Mouse (Mus musculus): ENCODE measurements around the gene Anks3. TPM values are rescaled to one million over a fixed set of nuclear protein-coding genes. Genes with fewer than 3 reads are reported as not detected.

Anks3 gene
- polyA plus RNA-seq, 1 experiment from 2014 or later, result 63.0 TPM

GRCm38 (mm10) chr16:4997553-4997952 lies 33.5 kb upstream of the Anks3 start, which contains the start of gene Sept12:
Sept12 (minus strand) TSS chr16:4997852.
- 22% methylated on average over 3 of the region's 3 CpGs for WGBS
- H3K9ac ChIP-seq (replicated peaks), result no peak within 1 kb of the TSS
- no peaks in the 10 kb centered on the region for H3K9me3 ChIP-seq
- no peaks in the 10 kb centered on the region for H3K27me3 ChIP-seq
- H3K27ac ChIP-seq, result no peak within 1 kb of the TSS
- ATAC-seq (ENCODE audit: insufficient number of reproducible peaks, insufficient read depth, low FRiP score, low TSS enrichment, low read depth), result no peak
- H3K4me2 ChIP-seq, result no peak within 1 kb of the TSS
- H3K4me3 ChIP-seq (replicated peaks), result no peak within 1 kb of the TSS
- peaks cover 6% of the 10 kb centered on the region; the same call in 1 of the 2 replicates for H3K4me1 ChIP-seq (replicated peaks)
- no peaks in the 10 kb centered on the region for H3K36me3 ChIP-seq

- ATAC-seq (ENCODE audit: insufficient number of reproducible peaks, insufficient read depth, low FRiP score, low TSS enrichment, low read depth), result no peak
- no peak overlapping the region for H3K4me3 ChIP-seq (replicated peaks)
- WGBS, result 80% methylated on average over 4 of the region's 4 CpGs
- no peak overlapping the region for H3K27ac ChIP-seq
- H3K9me3 ChIP-seq, result no peaks in the 10 kb centered on the region
- no peak overlapping the region for H3K4me2 ChIP-seq
- no peaks in the 10 kb centered on the region for H3K36me3 ChIP-seq
- H3K4me1 ChIP-seq (replicated peaks), result peaks cover 6% of the 10 kb centered on the region; the same call in 1 of the 2 replicates
- H3K9ac ChIP-seq (replicated peaks), result no peak overlapping the region
- H3K27me3 ChIP-seq, result no peaks in the 10 kb centered on the region
Measured at GRCm38 (mm10) chr16:4993276-4993675, 29.3 kb upstream of the Anks3 start.

- H3K4me1 ChIP-seq (replicated peaks), result no peaks in the 10 kb centered on the region
- H3K4me2 ChIP-seq, result no peak overlapping the region
- no peak overlapping the region for H3K4me3 ChIP-seq (replicated peaks)
- no peaks in the 10 kb centered on the region for H3K36me3 ChIP-seq
- H3K27me3 ChIP-seq, result no peaks in the 10 kb centered on the region
- WGBS, result 89% methylated on average over 12 of the region's 12 CpGs
- no peaks in the 10 kb centered on the region for H3K9me3 ChIP-seq
- H3K9ac ChIP-seq (replicated peaks), result no peak overlapping the region
- no peak overlapping the region for H3K27ac ChIP-seq
- no peak for ATAC-seq (ENCODE audit: insufficient number of reproducible peaks, insufficient read depth, low FRiP score, low TSS enrichment, low read depth)
Measured at GRCm38 (mm10) chr16:4984717-4985116, 20.7 kb upstream of the Anks3 start.

- Histone ChIP-seq H3K4me1 (replicated peaks) (no peaks in the 10 kb centered on the region), H3K27me3 (no peaks in the 10 kb centered on the region), H3K4me3 (replicated peaks) (no peak overlapping the region), H3K27ac (no peak overlapping the region), H3K36me3 (no peaks in the 10 kb centered on the region), H3K4me2 (no peak overlapping the region), H3K9me3 (no peaks in the 10 kb centered on the region), H3K9ac (replicated peaks) (no peak overlapping the region)
- peak; percentile 52; the same call in 1 of the 2 replicates for ATAC-seq (ENCODE audit: insufficient number of reproducible peaks, insufficient read depth, low FRiP score, low TSS enrichment, low read depth)
- 76% methylated on average over 4 of the region's 4 CpGs for WGBS
Measured at GRCm38 (mm10) chr16:4979755-4980380, 15.9 kb upstream of the Anks3 start.

- H3K36me3 ChIP-seq, result no peaks in the 10 kb centered on the region
- no peak overlapping the region for H3K27ac ChIP-seq
- H3K4me1 ChIP-seq (replicated peaks), result no peaks in the 10 kb centered on the region
- no peaks in the 10 kb centered on the region for H3K27me3 ChIP-seq
- no peak for ATAC-seq (ENCODE audit: insufficient number of reproducible peaks, insufficient read depth, low FRiP score, low TSS enrichment, low read depth)
- H3K9ac ChIP-seq (replicated peaks), result no peak overlapping the region
- WGBS, result 70% methylated on average over 5 of the region's 5 CpGs
- no peak overlapping the region for H3K4me2 ChIP-seq
- H3K4me3 ChIP-seq (replicated peaks), result no peak overlapping the region
- no peaks in the 10 kb centered on the region for H3K9me3 ChIP-seq
Measured at GRCm38 (mm10) chr16:4978275-4979051, 14.5 kb upstream of the Anks3 start.

- 56% methylated on average over 2 of the region's 2 CpGs for WGBS
- Histone ChIP-seq H3K4me3 (replicated peaks) (no peak overlapping the region), H3K36me3 (no peaks in the 10 kb centered on the region), H3K4me1 (replicated peaks) (no peaks in the 10 kb centered on the region), H3K9ac (replicated peaks) (no peak overlapping the region), H3K27ac (no peak overlapping the region), H3K4me2 (no peak overlapping the region), H3K27me3 (no peaks in the 10 kb centered on the region), H3K9me3 (no peaks in the 10 kb centered on the region)
- no peak for ATAC-seq (ENCODE audit: insufficient number of reproducible peaks, insufficient read depth, low FRiP score, low TSS enrichment, low read depth)
Measured at GRCm38 (mm10) chr16:4976180-4976579, 12.2 kb upstream of the Anks3 start.

- ATAC-seq (ENCODE audit: insufficient number of reproducible peaks, insufficient read depth, low FRiP score, low TSS enrichment, low read depth), result no peak
- no peaks in the 10 kb centered on the region for H3K4me1 ChIP-seq (replicated peaks)
- H3K4me3 ChIP-seq (replicated peaks), result no peak overlapping the region
- no peaks in the 10 kb centered on the region for H3K9me3 ChIP-seq
- no peaks in the 10 kb centered on the region for H3K36me3 ChIP-seq
- no peak overlapping the region for H3K4me2 ChIP-seq
- WGBS, result 81% methylated on average over 5 of the region's 5 CpGs
- no peak overlapping the region for H3K9ac ChIP-seq (replicated peaks)
- no peak overlapping the region for H3K27ac ChIP-seq
- H3K27me3 ChIP-seq, result no peaks in the 10 kb centered on the region
Measured at GRCm38 (mm10) chr16:4974521-4974920, 10.5 kb upstream of the Anks3 start.

- WGBS, result 83% methylated on average over 4 of the region's 4 CpGs
- H3K9ac ChIP-seq (replicated peaks), result no peak overlapping the region
- no peak overlapping the region for H3K4me3 ChIP-seq (replicated peaks)
- H3K36me3 ChIP-seq, result no peaks in the 10 kb centered on the region
- no peaks in the 10 kb centered on the region for H3K27me3 ChIP-seq
- no peak for ATAC-seq (ENCODE audit: insufficient number of reproducible peaks, insufficient read depth, low FRiP score, low TSS enrichment, low read depth)
- H3K4me1 ChIP-seq (replicated peaks), result no peaks in the 10 kb centered on the region
- H3K9me3 ChIP-seq, result no peaks in the 10 kb centered on the region
- H3K27ac ChIP-seq, result no peak overlapping the region
- H3K4me2 ChIP-seq, result no peak overlapping the region
Measured at GRCm38 (mm10) chr16:4971626-4972025, 7.6 kb upstream of the Anks3 start.

GRCm38 (mm10) chr16:4969055-4969843 lies 5.2 kb upstream of the Anks3 start:
- Histone ChIP-seq H3K36me3 (no peaks in the 10 kb centered on the region), H3K9me3 (no peaks in the 10 kb centered on the region), H3K27ac (no peak overlapping the region), H3K27me3 (no peaks in the 10 kb centered on the region), H3K4me1 (replicated peaks) (0 out of 2 replicates have a peak, but pooled peaks cover 7% of the 10 kb centered on the region), H3K4me3 (replicated peaks) (no peak overlapping the region), H3K4me2 (no peak overlapping the region), H3K9ac (replicated peaks) (no peak overlapping the region; the same call in 1 of the 2 replicates)
- ATAC-seq (ENCODE audit: insufficient number of reproducible peaks, insufficient read depth, low FRiP score, low TSS enrichment, low read depth), result no peak
- 76% methylated on average over 5 of the region's 5 CpGs for whole genome bisulfite sequencing

- no peak overlapping the region for H3K4me2 ChIP-seq
- 79% methylated on average over 3 of the region's 3 CpGs for WGBS
- H3K27ac ChIP-seq, result no peak overlapping the region
- peaks cover 8% of the 10 kb centered on the region for H3K4me1 ChIP-seq (replicated peaks)
- H3K27me3 ChIP-seq, result no peaks in the 10 kb centered on the region
- no peaks in the 10 kb centered on the region for H3K9me3 ChIP-seq
- H3K4me3 ChIP-seq (replicated peaks), result no peak overlapping the region
- no peak overlapping the region for H3K9ac ChIP-seq (replicated peaks)
- ATAC-seq (ENCODE audit: insufficient number of reproducible peaks, insufficient read depth, low FRiP score, low TSS enrichment, low read depth), result no peak
- no peaks in the 10 kb centered on the region for H3K36me3 ChIP-seq
Measured at GRCm38 (mm10) chr16:4968426-4968825, 4.4 kb upstream of the Anks3 start.

Data from limb, embryonic 12.5 days (tissue).